Comparison of ENCODE assay signal across 23 mouse cellular contexts in the genomic region with DNA sequence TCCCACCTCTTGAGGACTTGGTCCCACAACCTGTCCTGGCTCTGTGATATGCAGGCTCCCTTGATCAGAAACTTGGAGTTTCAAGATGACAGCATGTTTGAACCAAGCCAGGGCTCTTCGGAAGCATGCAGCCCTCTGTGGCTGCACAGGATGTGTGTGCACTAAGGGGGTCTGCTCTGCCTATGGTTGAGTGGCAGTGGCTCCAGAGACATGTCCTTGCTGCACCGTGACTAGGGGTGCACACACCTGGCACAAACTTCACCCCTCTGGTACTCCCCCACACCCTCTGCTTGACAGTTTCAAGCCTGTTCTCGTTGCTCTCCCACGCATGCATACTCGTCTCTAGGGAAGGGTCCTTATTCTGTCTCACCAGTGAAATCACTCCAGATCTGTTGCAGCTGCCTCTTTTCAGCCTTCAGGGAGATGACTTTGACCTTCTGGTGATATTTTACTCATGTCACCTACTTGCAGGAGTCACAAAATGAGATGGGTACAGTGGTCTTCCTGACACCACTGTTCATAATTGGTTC.
DNase-seq lines count a peak whose midpoint lies in the region; ATAC-seq lines count a peak whose summit lies in the region.
"Had no signal": no experiment of that assay in that cellular context is flagged by ENCODE, and none has a peak within 500 bp of the region (broad histone marks: within the 10 kb centered on the region; RNA-seq: fewer than 3 reads in every experiment).

No protein-coding gene starts in this region.

- H3K4me3 ChIP-seq in kidney, embryonic 14.5 days (ENCODE audit: low read length), result no peak overlapping the region
- H3K4me3 ChIP-seq: embryonic facial prominence, embryonic 15.5 days; erythroblast, embryonic 14.5 days; forebrain, embryonic 10.5 days; hindbrain, embryonic 15.5 days had no signal

- WGBS in kidney, embryonic 14.5 days, result 33% methylated on average over 5 of the region's 5 CpGs

- no peaks in the 10 kb centered on the region for H3K36me3 ChIP-seq in kidney, embryonic 14.5 days (ENCODE audit: control insufficient read depth, insufficient read depth, low read length)
- H3K36me3 ChIP-seq: embryonic facial prominence, embryonic 15.5 days; forebrain, embryonic 10.5 days; G1E; hindbrain, embryonic 15.5 days had no signal

- no peaks in the 10 kb centered on the region for H3K9me3 ChIP-seq in kidney, embryonic 14.5 days (ENCODE audit: control insufficient read depth, low read length)
- H3K9me3 ChIP-seq: embryonic facial prominence, embryonic 15.5 days; forebrain, embryonic 10.5 days; G1E; hindbrain, embryonic 15.5 days had no signal

- no peak overlapping the region for H3K4me2 ChIP-seq in kidney, embryonic 14.5 days (replicated peaks; ENCODE audit: low read depth, low read length)
- H3K4me2 ChIP-seq: embryonic facial prominence, embryonic 15.5 days; hindbrain, embryonic 15.5 days had no signal

- no peak overlapping the region for H3K9ac ChIP-seq in kidney, embryonic 14.5 days (ENCODE audit: low read depth, low read length)
- H3K9ac ChIP-seq: embryonic facial prominence, embryonic 15.5 days; hindbrain, embryonic 15.5 days had no signal

- no peak for DNase-seq in frontal cortex, postnatal 14 days (ENCODE audit: low spot score in 2 of 2)
- no peak for DNase-seq in kidney, postnatal 36 days
- DNase-seq in layer of hippocampus, adult 11-12 months (ENCODE audit: low spot score), result peak; percentile 26
- no peak for DNase-seq in layer of hippocampus, postnatal 10 days (ENCODE audit: low spot score in 2 of 2)
- peak; percentile 62 for DNase-seq in brain, adult 2 months (ENCODE audit: low read depth, low spot score)
- DNase-seq: adrenal gland, adult 8-10 months; adrenal gland, postnatal 36 days; B cell, adult 2 months; cerebellum, adult 11 months; cerebellum, adult 8-10 months; cerebellum, postnatal 14 days; embryo, embryonic 11 days; gastrocnemius, postnatal 10 days; heart, postnatal 36 days had no signal

- no peaks in the 10 kb centered on the region for H3K4me1 ChIP-seq in kidney, embryonic 14.5 days (ENCODE audit: control insufficient read depth, insufficient read depth, low read length)
- H3K4me1 ChIP-seq: embryonic facial prominence, embryonic 15.5 days; forebrain, embryonic 10.5 days; hindbrain, embryonic 15.5 days had no signal

- H3K27me3 ChIP-seq in kidney, embryonic 14.5 days (ENCODE audit: control insufficient read depth, insufficient read depth, low read length), result no peaks in the 10 kb centered on the region
- H3K27me3 ChIP-seq: embryonic facial prominence, embryonic 15.5 days; hindbrain, embryonic 15.5 days had no signal

- peak; percentile 47; the same call in 1 of the 2 replicates for ATAC-seq in frontal cortex, adult (ENCODE audit: low TSS enrichment)
- peak; percentile 84 for ATAC-seq in kidney, embryonic 14.5 days (ENCODE audit: low FRiP score, low TSS enrichment)
- ATAC-seq: CD4-positive, CD25-positive, alpha-beta regulatory T cell, adult 4 months; forebrain, embryonic 14.5 days had no signal

- H3K27ac ChIP-seq in kidney, embryonic 14.5 days (ENCODE audit: low read depth, low read length), result no peak overlapping the region
- H3K27ac ChIP-seq: embryonic facial prominence, embryonic 15.5 days; forebrain, embryonic 10.5 days; hindbrain, embryonic 15.5 days had no signal

Comparison
In these comparisons a context has a peak if more than half of its experiments do, and no peak if none do; other contexts are left out.
1. DNase-seq: peak in layer of hippocampus, adult 11-12 months (single experiment) and brain, adult 2 months (single experiment); none in frontal cortex, postnatal 14 days (0 of 2), kidney, postnatal 36 days (0 of 2) and layer of hippocampus, postnatal 10 days (0 of 2).